Mouse (Mus musculus) layer of hippocampus, adult 18-20 months (tissue): ENCODE measurements at regions not wholly inside any gene's neighbourhood (a gene's known extent, or its start where the extent isn't known, plus 50 kb on each side); places are given as distances from the start of the nearest gene placed in this dataset.

Experiments used
- DNase-seq, 2 experiments: peaks; one replicate each; pipeline ENCODE4 v3.0.0; 2022; ENCODE audit warnings: low spot score in 2 of 2

GRCm38 (mm10) chr2:75061009-75061408 is 235.4 kb downstream of the Mtx2 start:
- no peak for DNase-seq

GRCm38 (mm10) chr2:75061456-75062188 is 236.0 kb downstream of the Mtx2 start:
- no peak for DNase-seq

DNA sequence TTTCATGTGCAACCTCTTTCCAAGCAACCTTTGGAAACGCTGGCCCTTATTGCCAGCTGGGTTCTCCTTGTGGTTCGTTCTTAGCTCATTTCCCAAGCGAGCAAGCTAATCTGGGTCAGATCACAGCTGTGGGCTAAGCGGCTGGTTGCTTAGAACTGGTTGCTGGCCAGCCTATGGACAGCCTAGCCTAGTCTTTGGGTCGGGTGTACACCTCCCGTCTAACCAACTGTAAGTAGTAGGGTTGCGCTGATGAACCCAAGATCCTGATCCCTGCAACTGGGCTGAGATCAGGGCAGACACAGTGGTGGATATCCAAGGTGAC is 236.5 kb downstream of the Mtx2 start:
- no peak for DNase-seq

- DNase-seq, result no peak
These were observed 239.0 kb downstream of the Mtx2 start for GRCm38 (mm10) chr2:75064406-75065115.

- DNase-seq, result no peak
These were observed 239.7 kb downstream of the Mtx2 start for GRCm38 (mm10) chr2:75065304-75065703.

DNA sequence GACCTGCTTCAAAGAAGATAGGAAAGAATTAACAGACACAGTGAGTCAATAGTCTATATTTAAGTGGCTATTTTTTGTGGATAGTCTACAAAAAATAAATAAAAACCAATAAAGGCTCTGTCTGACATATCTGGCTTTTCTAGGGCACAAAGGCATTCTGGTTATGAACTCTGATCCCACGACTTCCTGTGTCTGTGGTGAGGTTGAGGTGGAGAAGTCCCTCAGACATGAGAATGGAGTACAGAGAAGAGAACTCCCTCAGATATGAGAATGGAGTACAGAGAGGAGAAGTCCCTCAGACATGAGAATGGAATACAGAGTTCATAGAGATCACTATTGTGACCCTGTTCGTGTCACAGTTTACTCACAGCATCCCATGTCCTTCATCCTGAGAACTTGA is 243.7 kb downstream of the Mtx2 start:
- no peak for DNase-seq

- no peak for DNase-seq
These were observed 246.4 kb downstream of the Mtx2 start for GRCm38 (mm10) chr2:75072021-75072420.

DNA sequence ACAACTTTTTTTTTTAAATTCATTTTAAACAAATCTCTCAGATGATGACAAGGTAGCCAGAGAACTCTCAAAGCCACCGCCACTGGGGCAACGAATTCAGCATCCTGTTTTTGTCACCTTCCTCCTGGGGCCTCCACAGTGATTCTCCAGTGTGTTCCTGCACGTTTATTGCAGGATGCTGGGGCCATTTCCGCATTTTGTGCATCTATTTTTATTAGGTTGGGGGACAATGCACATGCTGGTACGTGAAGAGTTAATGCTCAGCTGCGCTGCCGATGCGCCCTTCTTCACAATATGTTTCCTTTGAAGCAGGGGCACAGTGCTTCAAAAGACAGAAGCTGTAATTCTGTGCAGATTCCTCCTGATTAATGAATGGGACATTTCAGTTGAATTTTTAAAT is 246.9 kb downstream of the Mtx2 start:
- no peak for DNase-seq

DNA sequence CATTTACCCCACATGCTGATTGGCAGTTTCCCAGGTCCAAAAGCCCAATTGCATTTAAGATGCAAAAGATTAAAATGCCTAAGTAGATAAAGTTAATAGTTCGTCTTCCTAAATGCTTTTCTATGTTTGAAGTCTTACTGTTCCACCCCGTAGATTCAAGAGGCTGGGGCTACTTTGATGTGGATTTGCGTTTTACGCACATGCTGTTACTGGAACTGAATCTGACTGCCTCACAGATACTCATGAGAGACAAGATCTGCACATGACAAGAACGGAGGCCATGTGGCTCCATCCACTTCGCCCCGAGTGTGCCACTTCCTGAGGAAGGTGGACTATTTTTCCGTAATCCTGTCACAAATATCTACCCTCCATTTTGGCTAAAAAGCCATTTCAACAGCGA is 247.6 kb downstream of the Mtx2 start:
- DNase-seq, result no peak

DNA sequence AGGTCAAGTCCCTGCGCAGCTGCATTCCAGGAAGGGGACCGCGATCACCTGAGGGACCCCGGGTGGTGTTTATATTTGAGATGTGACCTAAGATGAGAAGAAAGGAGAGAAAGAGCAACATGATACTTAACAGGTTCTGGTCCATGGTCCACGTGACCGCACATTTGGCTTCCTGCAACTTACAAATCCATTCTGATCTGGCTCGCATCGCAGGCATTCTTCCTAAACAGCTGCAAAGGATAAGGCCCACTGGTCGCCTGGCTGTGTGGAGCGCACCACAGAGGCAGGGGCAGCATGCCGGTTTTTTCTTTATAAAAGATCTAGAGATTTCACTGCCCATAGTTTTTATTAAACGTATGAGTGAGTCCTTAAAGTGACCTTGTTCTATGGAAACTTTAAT is 261.6 kb downstream of the Mtx2 start:
- no peak for DNase-seq

- DNase-seq, result no peak
These were observed 263.6 kb downstream of the Mtx2 start for GRCm38 (mm10) chr2:75089186-75089585.

GRCm38 (mm10) chr2:75089616-75090015 is 264.0 kb downstream of the Mtx2 start:
- DNase-seq, result no peak

DNA sequence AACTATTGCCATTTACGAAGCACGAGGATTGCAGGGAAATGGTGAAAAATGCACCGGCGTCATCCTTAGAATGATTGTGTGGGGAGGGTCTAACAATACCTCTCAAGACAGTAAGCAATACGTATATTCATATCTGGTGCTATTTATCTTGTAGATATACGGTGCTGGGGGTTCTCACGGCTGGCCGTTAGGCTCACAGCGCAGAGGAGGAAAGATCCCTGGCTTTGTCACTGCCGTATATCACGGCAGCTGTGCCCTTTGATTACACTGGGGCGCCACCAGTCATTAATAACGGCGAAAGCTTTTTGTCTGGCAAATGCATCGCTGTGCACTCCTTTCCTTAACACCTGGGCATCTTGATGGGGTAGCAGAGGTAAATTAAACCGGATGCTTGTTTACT is 264.8 kb downstream of the Mtx2 start:
- no peak for DNase-seq

DNA sequence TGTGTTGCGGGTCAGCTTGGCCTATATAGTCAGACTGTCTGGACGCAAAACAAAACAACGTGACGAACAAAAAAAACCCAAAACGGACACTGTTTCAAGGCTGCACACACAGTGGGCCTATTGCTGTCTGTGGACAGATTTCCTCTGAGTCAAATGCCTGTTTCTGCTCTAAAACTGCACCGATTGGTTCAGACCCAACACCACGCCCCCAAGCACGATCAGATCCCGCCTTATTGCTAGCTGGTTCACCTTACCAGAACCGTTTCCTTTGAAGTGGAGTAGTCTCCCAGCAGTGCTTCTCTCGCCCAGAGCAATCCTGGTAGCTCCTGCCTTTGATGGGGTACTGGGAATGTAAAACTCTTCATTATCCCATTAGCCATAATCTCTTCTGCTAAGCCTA is 275.9 kb downstream of the Mtx2 start:
- no peak for DNase-seq

GRCm38 (mm10) chr2:75112751-75113150 is 287.1 kb downstream of the Mtx2 start:
- no peak for DNase-seq

DNA sequence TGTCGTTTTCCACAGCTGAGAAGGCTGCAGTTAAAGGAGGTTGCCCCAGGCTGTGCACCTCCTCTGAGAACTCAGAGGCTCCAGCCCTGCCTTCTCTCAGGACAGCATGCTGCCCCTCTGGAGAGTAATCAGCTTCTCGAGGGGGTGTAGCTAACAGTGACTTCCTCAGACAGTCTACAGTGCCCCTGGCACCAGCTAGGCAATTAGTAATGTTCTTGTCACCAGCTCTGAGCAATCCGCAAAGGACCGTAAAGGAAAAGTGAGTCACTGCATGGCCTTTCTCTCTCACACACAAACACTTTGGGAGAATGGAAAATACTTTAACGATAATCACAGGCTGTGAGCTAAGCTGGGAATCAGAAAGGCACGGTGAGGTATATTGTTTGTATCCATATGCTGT is 288.8 kb downstream of the Mtx2 start:
- DNase-seq, result no peak

DNA sequence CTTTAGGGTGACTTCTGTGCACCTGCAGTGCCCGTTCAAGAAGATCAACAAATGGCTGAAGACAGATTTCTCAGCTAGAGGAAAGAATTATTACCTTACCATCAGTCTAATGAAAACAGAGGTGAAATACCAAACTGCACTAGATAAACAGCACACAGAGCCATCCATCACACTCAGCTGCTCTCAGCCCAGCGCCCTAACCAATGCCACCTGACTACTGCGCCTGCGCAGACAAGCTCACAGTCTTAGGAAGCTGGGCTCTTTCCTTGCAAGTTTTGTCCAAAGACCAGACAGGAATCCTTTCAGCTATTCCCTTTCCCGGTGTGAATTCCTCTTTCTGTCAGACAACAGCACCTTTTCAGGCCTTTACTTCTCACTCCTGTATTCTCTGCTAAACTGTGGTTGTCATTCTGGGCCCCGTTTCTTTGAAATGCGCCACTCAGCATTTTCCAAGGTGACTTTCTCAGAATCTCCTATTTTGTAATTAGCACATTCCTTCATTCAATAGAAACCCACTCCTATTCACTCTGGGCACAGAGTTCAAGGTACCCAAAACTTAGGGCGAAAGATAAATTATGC is 292.8 kb downstream of the Mtx2 start:
- no peak for DNase-seq

- no peak for DNase-seq
These were observed 294.0 kb downstream of the Mtx2 start for GRCm38 (mm10) chr2:75119599-75119998.

DNA sequence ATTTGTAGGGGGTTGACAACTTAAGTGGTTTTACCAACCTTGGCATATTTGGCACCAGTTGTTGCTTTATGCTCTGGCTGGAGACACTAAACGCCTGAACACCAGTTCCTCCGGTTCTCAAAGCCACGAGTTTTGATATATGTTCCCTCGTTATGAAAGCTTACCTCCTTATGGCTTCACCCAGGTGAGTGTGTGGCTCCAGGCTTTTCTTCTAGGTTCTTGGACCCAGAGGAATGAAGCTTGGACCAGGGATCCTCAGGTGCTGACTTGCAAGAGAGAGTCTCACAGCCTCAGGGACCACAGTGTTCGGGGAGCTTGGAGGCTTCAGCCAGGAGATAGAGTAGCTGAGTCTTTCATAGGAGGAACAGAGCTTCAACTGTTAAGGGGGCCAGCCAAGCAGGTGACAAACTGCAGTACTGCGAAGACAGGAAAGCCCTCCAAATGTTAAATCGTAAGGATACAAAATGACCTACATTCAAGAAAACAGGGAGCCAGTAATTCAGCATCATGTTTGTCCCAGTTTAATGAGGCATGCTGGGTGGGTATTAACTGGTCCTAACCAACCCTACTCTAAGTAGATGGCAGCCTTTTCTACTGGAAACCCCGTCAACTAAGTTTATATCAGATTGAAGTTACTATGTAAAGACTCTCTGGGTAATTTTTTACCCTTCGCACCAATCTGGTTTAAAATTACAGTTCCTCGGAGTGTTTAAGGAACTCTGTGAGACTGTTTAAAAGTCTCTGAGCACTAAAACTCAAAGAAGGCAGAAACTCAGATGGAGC is 307.9 kb downstream of the Mtx2 start:
- DNase-seq, result no peak

- no peak for DNase-seq
These were observed 311.0 kb downstream of the Mtx2 start for GRCm38 (mm10) chr2:75136618-75137017.

DNA sequence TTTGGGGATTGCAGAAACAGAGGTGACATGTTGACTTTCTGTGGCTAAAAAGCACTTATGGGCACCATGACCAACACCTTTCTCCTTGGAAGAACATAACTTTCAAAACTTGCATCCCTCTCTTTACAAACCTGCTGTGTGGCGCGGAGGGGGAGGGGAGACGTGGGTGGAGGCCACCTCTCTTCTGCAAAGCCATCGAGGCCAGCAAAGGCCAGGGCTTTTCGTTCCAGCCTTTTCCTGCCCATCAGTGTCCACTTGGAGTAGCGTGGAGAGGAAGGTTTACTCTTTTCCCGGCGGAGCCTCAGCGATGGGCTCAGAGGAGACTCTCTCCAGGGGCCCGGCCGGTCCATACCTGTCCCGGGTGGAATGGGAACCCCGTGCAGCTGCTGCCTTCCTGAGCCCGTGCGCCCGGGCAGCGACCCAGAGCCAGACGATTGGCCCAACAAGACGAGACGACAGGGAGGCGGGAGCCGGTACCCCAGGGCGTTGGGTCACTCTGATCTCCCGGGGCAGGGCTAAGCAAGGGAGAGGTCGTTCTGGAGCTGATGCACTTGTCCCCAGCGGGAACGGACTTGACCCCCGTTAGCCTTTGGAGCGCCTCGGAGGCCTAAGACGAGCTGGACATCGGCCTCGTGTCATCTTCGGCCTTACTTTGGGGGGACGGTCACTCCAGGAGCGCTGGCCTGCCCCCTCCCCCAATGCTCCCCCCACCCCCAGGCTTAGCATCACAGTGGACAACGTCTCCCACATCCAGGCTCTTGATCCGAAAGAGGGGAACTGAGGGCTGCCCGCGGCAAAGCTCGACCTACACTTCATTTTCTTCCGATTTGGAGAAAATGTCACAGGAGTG is 311.8 kb downstream of the Mtx2 start:
- no peak for DNase-seq
